Mouse (Mus musculus) left cerebral cortex, adult 2 months (tissue): ENCODE measurements at regions not wholly inside any gene's neighbourhood (a gene's known extent, or its start where the extent isn't known, plus 50 kb on each side); places are given as distances from the start of the nearest gene placed in this dataset.

ENCODE experiments used
- DNase-seq, 2 experiments: peaks; one replicate each; pipeline ENCODE4 v3.0.0; 2021 to 2022; ENCODE audit warnings: low spot score in 2 of 2, mixed read lengths in 1 of 2; ENCODE audit errors: extremely low spot score in 1 of 2
- H3K27ac ChIP-seq: fragments of 200-600 bp; 2 replicates; pipeline ENCODE4 v1.8.1; 2022
- H3K4me3 ChIP-seq: fragments of 200-600 bp; 2 replicates; pipeline ENCODE4 v1.8.1; 2022
- CTCF ChIP-seq: fragments of 200-600 bp; IDR thresholded peaks from 2 replicates; pipeline ENCODE4 v1.8.1; 2022; ENCODE audit warnings: antibody characterized with exemption, mild to moderate bottlenecking, moderate library complexity
- intact Hi-C: fragments of 180-260 bp; cut with DNase I; formaldehyde crosslinking; loops from one replicate; pipeline ENCODE4 v1.15.1; 2025

DNA sequence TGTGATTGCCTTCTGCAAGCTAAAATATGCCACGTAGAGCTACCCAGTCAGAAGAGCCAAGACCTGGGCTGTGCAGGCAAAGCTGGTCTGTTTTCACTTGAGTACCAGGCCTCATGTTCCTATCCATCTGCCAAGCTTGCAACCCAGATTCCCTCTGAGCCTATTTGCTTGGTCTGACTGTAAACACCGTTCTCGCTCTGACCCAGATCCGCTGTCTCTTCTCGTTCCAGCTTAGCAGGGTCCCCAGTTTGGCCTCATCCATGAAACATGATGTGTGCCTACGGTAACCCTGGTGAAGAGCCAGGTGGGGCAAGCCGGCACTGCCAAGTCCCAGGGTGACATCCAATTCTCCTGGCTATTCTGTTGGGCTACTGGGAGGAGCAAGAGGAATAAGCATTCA lies 192.5 kb upstream of the Serp2 start:
- Histone ChIP-seq H3K4me3 (no peak overlapping the region), H3K27ac (peak overlapping the region; percentile 36; the same call in 1 of the 2 replicates)
- no peak for DNase-seq
- intact Hi-C loops = loop anchor here (5.0 kb wide), 1 partner anchor 258 kb away; no protein-coding TSS in a partner anchor
- no peak for TF ChIP-seq CTCF

DNA sequence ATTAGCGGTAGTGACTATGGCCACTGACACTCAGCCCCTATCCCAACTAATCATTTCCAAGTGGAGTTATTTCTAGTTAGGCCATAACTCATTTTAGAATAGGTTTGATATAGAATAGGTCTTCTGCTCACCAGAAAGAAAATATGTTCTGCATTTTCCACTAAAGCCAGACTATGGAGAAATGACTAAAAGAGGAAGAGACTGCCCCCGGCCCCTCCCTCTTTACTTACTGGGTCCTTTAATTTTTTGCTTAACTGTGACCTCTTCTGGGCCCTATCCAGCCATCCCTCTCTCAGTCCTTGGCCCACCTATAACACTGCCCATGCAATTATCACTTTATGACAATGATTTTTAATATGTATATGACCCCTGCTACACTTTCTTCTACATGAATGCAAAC lies 192.0 kb upstream of the Serp2 start:
- TF ChIP-seq CTCF = no peak
- H3K4me3 ChIP-seq = no peak overlapping the region
- DNase-seq = no peak
- H3K27ac ChIP-seq = no peak overlapping the region
- intact Hi-C loops = loop anchor here (5.0 kb wide), 1 partner anchor 259 kb away; no protein-coding TSS in a partner anchor

DNA sequence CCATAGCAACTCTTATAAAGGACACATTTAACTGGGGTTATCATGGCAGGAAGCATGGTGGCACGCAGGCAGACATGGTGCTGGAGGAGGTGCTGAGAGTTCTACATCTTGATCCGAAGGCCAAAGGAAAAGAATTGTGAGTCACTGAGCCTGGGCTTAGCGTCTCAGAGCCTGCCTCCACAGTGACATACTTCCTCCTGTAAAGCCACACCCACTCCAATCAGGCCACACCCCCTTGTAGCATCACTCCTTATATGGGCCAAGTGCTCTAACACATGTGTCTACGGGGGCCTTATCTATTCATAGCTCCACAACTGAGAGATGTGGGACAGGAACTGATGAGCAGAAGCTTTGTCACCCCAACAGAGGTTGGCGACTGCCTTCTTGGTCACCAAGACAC lies 191.1 kb upstream of the Serp2 start:
- DNase-seq = no peak

DNA sequence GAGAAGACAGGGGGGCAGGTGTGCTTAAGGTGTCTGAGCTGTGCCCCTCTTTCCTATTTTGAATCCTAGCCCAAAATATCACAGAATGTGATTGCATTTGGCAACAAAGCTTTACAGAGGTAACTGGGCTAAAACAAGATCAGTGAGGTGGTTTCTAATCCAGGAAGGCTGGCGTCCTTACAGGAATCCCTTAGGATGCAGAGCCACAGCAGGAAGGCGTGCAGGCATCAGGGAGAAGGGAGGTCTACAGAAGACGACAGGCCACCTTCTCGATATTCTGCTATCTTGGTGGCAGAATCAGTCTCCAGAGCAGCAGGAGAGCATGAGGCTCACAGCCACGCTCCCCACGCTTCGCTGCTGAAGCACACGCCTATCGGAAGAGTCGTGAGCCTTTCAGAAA lies 189.6 kb upstream of the Serp2 start:
- no peak for TF ChIP-seq CTCF
- no peak overlapping the region for H3K4me3 ChIP-seq
- H3K27ac ChIP-seq = peak overlapping the region; percentile 78
- intact Hi-C loops = loop anchor here (5.0 kb wide), 1 partner anchor 261 kb away; no protein-coding TSS in a partner anchor
- DNase-seq = no peak

More for the DNA sequence above, 191.1 kb upstream of the Serp2 start:
- intact Hi-C loops = loop anchor here (5.0 kb wide), 1 partner anchor 259 kb away; no protein-coding TSS in a partner anchor
- H3K4me3 ChIP-seq = no peak overlapping the region
- TF ChIP-seq CTCF = no peak
- no peak overlapping the region for H3K27ac ChIP-seq

DNA sequence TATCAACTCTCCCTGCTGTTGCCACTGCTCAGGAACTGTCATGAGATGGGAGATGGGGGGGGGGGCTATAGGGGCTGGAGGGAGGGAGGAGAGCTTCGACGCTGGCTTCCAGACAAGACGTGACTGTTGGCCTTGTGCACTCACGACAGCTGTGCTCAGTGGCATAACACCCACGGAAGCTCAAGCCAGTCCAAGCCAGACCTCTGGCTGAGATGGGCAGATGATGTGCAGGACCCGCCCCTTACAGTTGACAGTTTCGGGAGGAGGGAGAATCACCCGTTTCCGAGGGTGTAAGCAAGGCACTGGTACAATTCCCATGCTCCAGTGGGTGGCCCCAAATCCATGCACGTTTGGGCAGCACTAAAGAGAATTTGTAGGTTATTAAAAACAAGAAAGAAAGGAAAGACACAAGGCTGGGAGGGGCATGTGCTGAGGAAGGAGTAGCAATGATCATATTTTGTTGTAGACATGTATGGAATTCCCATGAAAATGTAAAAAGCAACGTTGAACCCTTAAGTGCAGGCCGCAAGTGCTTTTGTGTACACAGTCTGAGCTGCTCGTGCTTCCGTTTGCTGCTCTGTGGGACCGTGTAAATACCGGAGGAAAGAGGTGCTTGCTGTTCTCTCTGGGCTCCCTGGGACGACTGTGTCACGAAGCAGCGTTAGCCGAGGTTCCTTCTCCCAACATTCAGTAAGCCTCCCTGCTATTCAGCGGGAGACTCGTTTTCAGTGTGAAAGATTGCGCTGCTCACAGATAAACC lies 188.2 kb upstream of the Serp2 start:
- intact Hi-C loops = loop anchor here (5.0 kb wide), 1 partner anchor 262 kb away; no protein-coding TSS in a partner anchor
- peak overlapping the region; percentile 51; the same call in 1 of the 2 replicates for H3K27ac ChIP-seq

DNA sequence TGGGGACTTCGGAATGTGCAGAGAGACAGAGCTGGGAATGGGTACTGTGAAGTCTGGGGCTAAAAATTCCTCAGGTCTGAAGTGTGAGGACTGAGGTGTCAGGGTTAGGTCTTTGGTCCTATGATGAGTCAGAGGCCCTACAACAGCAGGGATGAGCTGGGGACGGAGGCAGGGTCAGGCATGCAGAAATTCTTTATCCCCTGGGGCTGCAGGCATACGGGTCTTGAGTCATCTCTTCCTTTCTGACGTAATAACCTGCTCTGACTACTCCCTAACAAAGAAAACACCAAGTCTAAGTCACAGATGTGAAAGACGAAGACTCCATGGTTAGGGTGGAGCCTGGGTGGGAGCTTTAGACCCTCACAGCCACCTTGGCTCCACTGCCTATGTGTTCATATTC lies 185.6 kb upstream of the Serp2 start:
- Histone ChIP-seq H3K4me3 (no peak overlapping the region), H3K27ac (no peak overlapping the region)
- no peak for TF ChIP-seq CTCF
- intact Hi-C loops = no loop called here
- DNase-seq = no peak

More for the DNA sequence above, 188.2 kb upstream of the Serp2 start:
- no peak for DNase-seq
- no peak overlapping the region for H3K4me3 ChIP-seq
- TF ChIP-seq CTCF = no peak

DNA sequence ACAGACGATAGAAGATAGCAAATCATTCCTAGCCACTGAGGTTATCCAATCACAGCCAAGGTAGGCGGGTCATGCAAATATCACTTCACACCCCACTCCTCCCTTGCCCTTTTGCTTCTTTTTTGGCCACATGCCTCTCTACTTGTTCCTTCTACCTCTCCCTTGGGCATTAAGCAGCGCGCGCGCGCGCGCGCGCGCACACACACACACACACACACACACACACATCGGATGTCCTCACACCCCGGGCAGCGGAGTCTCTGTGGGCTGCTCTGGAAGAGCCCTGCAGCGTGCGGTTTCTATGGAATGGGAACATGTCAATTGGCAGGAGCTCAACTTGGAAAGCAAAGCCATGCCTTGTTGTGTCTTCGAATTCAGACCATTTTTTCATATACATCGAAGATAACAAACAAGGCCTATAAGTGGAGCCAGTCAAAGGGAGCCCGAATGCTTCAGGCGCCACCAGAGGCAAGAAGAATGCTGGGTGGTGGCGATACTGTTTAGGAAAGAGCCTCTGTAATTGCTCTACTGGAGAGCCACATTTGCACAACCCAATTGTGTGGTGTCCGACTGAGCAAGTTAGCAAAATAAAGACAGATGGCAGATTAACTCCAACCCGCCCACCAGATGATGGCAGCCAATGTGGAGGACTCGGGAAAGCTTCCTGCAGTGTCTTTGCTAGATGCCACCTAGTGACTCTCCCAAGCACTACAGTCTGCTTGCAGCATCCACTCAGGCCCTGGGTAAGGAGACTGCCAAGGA lies 183.3 kb upstream of the Serp2 start:
- intact Hi-C loops = loop anchor here (2.0 kb wide), 1 partner anchor 235 kb away; no protein-coding TSS in a partner anchor

DNA sequence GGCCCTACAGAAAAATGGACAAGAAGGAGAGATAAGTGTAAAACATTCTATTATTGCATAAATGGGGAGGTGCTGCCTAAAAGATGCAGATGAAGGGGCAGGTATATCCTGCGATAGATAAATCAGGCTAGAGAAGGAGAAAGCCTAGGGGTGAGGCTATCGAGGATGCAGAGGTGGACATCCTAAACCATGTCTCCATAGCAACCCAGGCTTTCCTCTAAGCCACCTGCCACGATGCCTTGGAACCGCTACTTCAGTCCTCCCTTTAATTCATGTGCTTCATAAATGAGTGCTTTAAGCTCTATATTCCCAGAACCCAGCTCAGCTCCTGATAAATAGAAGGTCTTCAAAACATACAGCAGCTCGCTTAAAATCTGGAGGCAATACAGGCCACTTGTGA lies 179.3 kb upstream of the Serp2 start:
- intact Hi-C loops = no loop called here
- no peak overlapping the region; the same call in 1 of the 2 replicates for H3K27ac ChIP-seq
- DNase-seq = no peak
- H3K4me3 ChIP-seq = no peak overlapping the region
- no peak for TF ChIP-seq CTCF

More for the DNA sequence above, 183.3 kb upstream of the Serp2 start:
- peak; percentile 69 for TF ChIP-seq CTCF
- peak overlapping the region; percentile 53; the same call in 1 of the 2 replicates for H3K27ac ChIP-seq
- H3K4me3 ChIP-seq = no peak overlapping the region
- peak; percentile 55 to 80 for DNase-seq

DNA sequence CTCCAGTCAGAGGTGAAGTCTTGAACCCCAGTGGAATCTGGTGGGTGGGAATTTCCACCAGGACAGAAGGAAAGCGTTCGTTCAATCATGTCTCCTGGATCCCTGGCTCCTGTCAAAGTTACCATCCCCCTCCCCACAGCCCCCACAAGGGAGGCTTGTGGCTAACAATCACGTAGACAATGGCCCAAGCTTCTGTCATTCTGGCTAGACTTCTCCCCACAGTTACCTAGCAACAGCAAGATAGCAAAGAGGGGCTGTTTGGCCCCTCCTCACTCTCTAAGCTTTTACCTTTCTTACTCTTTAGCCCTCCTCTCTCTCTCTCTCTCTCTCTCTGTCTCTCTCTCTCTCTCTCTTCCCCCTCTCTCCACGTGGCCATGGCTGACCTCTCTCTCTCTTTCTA lies 178.4 kb upstream of the Serp2 start:
- no peak for DNase-seq
- intact Hi-C loops = no loop called here
- TF ChIP-seq CTCF = no peak
- Histone ChIP-seq H3K27ac (no peak overlapping the region), H3K4me3 (no peak overlapping the region)

DNA sequence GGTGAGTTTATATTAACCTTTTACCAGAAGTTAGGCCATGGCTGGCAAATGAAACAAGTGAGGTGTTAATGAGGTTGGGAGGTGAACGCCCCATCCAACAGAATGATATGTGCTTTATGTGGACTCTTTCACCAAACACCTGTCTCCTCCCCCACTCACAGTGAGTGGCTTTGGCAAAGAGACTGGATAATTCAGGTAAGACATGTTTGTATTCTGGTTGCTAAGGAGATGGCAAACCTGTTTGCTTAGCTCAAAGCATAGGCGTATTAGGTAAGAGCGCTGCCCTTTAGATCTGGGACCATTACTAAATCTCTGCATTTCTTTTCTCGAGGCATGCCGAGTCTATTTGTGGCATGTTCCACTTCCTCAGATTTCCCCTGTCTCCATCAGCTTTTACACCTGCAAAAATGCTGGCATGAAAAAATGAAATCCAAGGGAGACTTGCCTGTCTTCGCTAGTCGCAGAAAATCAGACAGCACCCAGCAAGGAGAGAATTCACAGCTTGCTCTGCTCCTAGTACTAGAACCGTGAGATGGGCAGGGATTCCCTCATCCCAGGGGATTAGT lies 176.7 kb upstream of the Serp2 start:
- H3K4me3 ChIP-seq = no peak overlapping the region
- no peak for DNase-seq
- intact Hi-C loops = loop anchor here (5.0 kb wide), 2 partner anchors 76 to 176 kb away; partner anchors contain the start of gene Serp2
- peak overlapping the region; percentile 28; the same call in 1 of the 2 replicates for H3K27ac ChIP-seq
- TF ChIP-seq CTCF = no peak

DNA sequence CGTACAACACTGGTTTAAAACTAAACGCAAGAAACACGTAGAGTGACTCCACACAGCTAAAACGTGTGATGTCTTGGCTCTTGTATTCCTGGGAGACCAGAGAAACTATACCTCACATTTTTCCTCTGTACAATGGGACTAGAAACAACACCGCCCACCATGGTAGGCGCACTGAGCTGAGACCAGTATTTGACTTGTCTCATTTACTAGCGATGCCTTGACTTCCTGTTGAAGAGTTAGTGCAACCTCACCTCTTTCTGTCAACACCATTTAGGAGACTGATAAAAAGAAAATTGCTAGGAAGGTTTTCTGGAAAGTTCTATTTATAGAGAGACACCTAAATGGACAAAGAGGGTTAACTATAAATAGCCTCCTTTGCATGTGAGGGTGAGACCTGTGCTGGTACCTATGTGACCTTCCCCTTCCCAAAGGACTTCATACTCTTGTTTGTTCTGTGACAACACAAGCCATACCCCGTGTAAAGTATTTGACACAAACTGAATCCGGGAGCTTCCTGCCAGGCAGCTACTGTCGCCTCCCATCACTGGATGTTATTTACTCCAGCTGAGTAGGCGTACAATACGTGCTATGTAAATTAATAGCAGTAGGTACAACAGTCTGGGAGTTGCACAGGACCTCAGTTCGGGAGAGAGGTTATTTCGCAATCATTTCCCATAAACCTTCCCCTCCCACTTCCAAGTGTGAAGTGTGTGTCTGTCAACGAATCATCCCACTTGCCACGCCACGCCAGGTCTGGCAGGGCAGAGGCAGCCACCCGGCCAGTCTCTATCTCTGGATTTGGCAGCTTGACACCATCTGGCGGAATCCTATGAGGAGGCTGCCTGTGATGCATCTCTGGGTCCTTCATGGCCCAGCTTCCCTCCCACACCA lies 174.7 kb upstream of the Serp2 start:
- DNase-seq = no peak
- Histone ChIP-seq H3K4me3 (no peak overlapping the region), H3K27ac (no peak overlapping the region)
- intact Hi-C loops = loop anchor here (5.0 kb wide), 2 partner anchors 74 to 174 kb away; partner anchors contain the start of gene Serp2
- TF ChIP-seq CTCF = no peak
